Mouse (Mus musculus) hindbrain, embryonic 11.5 days (tissue): ENCODE results near the gene Dguok. TPM values are rescaled to one million over a fixed set of nuclear protein-coding genes. Genes with fewer than 3 reads are reported as not detected.

Experiments
- ATAC-seq: fragments of 200-750 bp; cut with Nextera tagmentation; 2 replicates; pipeline ENCODE4 v1.8.0; 2017; ENCODE audit warnings: mild to moderate bottlenecking, moderate TSS enrichment, moderate library complexity; ENCODE audit not compliant: low FRiP score
- DNase-seq: peaks from one replicate; pipeline ENCODE4 v3.0.0-alpha.2; 2015; ENCODE audit warnings: low spot score
- H3K27ac ChIP-seq: fragments of 300-500 bp; sonication (generic); 2 replicates; pipeline ENCODE4 v1.5.1; 2014; ENCODE audit warnings: mild to moderate bottlenecking, low read depth, low read length
- H3K27me3 ChIP-seq: fragments of 300-500 bp; sonication (generic); 2 replicates; pipeline ENCODE4 v1.6.1; 2014; ENCODE audit warnings: mild to moderate bottlenecking, low read length, moderate library complexity, mixed read lengths; ENCODE audit not compliant: control insufficient read depth, insufficient read depth
- H3K36me3 ChIP-seq: fragments of 300-500 bp; sonication (generic); 2 replicates; pipeline ENCODE4 v1.6.1; 2014; ENCODE audit warnings: mild to moderate bottlenecking, low read length, moderate library complexity, mixed read lengths; ENCODE audit not compliant: control insufficient read depth, insufficient read depth
- H3K4me1 ChIP-seq: fragments of 300-500 bp; sonication (generic); replicated peaks from 2 replicates; pipeline ENCODE4 v1.6.1; 2014; ENCODE audit warnings: low read length, mixed read lengths; ENCODE audit not compliant: control insufficient read depth, insufficient read depth
- H3K4me2 ChIP-seq: fragments of 300-500 bp; sonication (generic); replicated peaks from 2 replicates; pipeline ENCODE4 v1.6.1; 2014; ENCODE audit warnings: mild to moderate bottlenecking, low read depth, low read length
- H3K4me3 ChIP-seq: fragments of 300-500 bp; sonication (generic); 2 replicates; pipeline ENCODE4 v1.5.1; 2014; ENCODE audit warnings: low read depth, low read length
- H3K9ac ChIP-seq: fragments of 300-500 bp; sonication (generic); 2 replicates; pipeline ENCODE4 v1.6.1; 2014; ENCODE audit warnings: low read depth, low read length
- H3K9me3 ChIP-seq: fragments of 300-500 bp; sonication (generic); 2 replicates; pipeline ENCODE4 v1.6.1; 2016; ENCODE audit warnings: low read length; ENCODE audit not compliant: control insufficient read depth
- WGBS: fragments of 180-500 bp; shearing (Covaris S2); extraction: QIAGEN DNeasy Blood & Tissue Kit; methylation state at CpG from one replicate; pipeline ENCODE4 v1.1.7; 2014; 5-methylcytosine and 5-hydroxymethylcytosine counted together
- polyA plus RNA-seq: library from polyadenylated mRNA; unstranded; fragments of >200 nt; fragmentation: Nextera tagmentation; extraction: Ambion mirVana; gene quantifications from 2 replicates; pipeline ENCODE4 v1.2.1, GENCODE M21; 2014

Dguok gene
- polyA plus RNA-seq, 1 experiment from 2014 or later = 65.7 TPM

DNA sequence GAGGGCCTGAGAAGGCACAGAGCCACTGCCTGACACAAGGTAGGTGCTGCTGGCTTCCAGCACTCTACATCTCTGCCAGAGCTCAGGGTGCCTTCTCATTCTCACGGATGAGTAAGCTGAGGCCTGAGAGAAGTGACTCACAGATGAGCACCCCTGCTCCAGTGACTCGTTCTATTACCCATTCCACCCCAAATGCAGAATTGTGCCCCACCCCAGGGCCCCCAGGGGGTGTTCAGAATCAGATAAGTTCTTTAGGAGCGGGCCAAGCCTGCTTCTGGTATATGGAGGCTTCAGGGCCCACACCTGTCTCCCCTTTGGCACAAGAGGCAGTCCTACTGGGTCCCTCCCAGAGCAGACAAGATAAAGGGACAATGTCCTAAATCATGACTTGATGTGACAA lies 64.1 kb downstream of the Dguok start:
- WGBS = 40% methylated on average over 3 of the region's 3 CpGs

DNA sequence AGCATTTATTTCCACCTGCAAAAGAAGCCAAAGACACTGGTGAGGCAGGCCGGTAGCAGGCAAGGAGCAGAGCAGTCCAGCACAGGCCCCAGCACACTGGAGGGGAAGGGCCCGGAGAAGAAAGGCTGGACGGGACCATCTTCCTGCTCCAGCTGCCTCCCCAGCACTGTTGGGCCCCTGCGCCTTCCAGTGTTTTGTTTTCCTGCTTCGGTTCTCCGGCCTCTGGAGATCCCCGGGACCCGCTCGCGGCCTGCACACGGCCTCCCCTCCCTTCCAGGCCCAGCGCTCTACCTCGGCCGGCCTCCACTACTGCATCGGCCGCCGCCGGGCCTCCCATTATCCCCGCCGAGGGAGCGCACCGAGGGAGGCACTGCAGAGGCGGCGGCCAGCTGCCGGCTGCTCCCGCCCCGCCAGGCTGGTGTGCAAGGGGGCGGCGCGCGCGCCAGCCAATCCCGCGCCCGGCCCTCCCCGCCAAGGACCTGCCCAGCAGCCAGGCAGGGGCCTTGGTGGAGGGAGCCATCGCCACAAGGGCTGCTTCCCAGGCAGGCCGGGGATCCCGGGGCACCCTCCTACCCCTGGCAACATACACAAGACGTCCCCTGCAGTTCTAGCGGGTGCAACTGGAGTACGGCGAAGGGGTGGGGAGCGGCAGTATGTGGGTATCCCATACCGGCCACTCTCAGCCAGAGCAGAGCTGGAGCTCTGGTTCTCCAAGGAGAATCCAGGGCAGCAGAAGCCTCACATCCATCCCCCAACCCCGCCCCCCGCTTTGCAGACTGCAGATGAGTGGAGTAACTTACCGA lies 65.3 kb downstream of the Dguok start:
- Histone ChIP-seq H3K9ac (peak overlapping the region; percentile 93), H3K36me3 (no peaks in the 10 kb centered on the region), H3K4me2 (peak overlapping the region; percentile 80), H3K27me3 (no peaks in the 10 kb centered on the region), H3K4me1 (peaks cover 28% of the 10 kb centered on the region), H3K4me3 (peak overlapping the region; percentile 78), H3K27ac (peak overlapping the region; percentile 97), H3K9me3 (no peaks in the 10 kb centered on the region)
- ATAC-seq (peak; percentile 88), DNase-seq (peak; percentile 90)
- WGBS = 0% methylated on average over 47 of the region's 48 CpGs

More for the DNA sequence above, 64.1 kb downstream of the Dguok start:
- ATAC-seq (no peak), DNase-seq (no peak)
- no peaks in the 10 kb centered on the region for H3K9me3 ChIP-seq
- no peak overlapping the region for H3K27ac ChIP-seq
- H3K36me3 ChIP-seq = no peaks in the 10 kb centered on the region
- no peak overlapping the region for H3K4me3 ChIP-seq
- H3K9ac ChIP-seq = 0 out of 2 replicates have a peak overlapping the region, but pooled peaks have one; percentile 19
- H3K27me3 ChIP-seq = no peaks in the 10 kb centered on the region
- peak overlapping the region; percentile 80; the same call in 1 of the 2 replicates for H3K4me2 ChIP-seq
- H3K4me1 ChIP-seq = peaks cover 28% of the 10 kb centered on the region

- Histone ChIP-seq H3K27me3 (no peaks in the 10 kb centered on the region), H3K9ac (peak overlapping the region; percentile 93), H3K36me3 (no peaks in the 10 kb centered on the region), H3K4me1 (peaks cover 31% of the 10 kb centered on the region), H3K27ac (peak overlapping the region; percentile 97), H3K4me3 (peak overlapping the region; percentile 78), H3K4me2 (peak overlapping the region; percentile 80), H3K9me3 (no peaks in the 10 kb centered on the region)
- ATAC-seq (peak; percentile 64), DNase-seq (peak; percentile 82)
- WGBS = 2% methylated on average over 26 of the region's 26 CpGs
These were observed 66.1 kb downstream of the Dguok start for GRCm38 (mm10) chr6:83440510-83441258.

GRCm38 (mm10) chr6:83440197-83440509 lies 66.6 kb downstream of the Dguok start:
- Histone ChIP-seq H3K9me3 (no peaks in the 10 kb centered on the region), H3K27me3 (no peaks in the 10 kb centered on the region), H3K4me2 (peak overlapping the region; percentile 80), H3K4me3 (peak overlapping the region; percentile 78), H3K36me3 (no peaks in the 10 kb centered on the region), H3K27ac (peak overlapping the region; percentile 97), H3K4me1 (peaks cover 34% of the 10 kb centered on the region), H3K9ac (peak overlapping the region; percentile 93)
- no peak for DNase-seq
- 20% methylated on average over 3 of the region's 3 CpGs for WGBS
- ATAC-seq = no peak

DNA sequence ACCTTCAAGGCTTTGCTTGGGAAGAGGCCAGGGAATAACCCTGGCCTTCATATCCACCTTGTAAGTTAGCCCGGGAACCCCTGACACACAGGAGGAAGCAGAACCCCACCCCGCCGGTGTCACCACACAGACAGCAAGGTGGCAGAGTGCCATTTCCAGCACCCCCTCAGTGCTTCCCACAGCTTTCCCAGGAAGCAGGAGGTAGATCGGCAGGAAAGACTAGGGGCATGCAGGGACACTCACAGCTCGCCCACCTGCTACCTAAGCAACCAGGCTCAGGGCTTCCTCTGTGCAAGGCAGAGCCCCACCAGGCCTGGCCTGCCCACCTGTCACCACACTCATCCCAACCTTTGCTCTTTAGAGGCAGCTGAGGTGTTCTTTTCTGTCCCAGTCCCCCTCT lies 67.0 kb downstream of the Dguok start:
- Histone ChIP-seq H3K9me3 (no peaks in the 10 kb centered on the region), H3K36me3 (no peaks in the 10 kb centered on the region), H3K4me2 (peak overlapping the region; percentile 80), H3K27ac (0 out of 2 replicates have a peak overlapping the region, but pooled peaks have one; percentile 97), H3K9ac (no peak overlapping the region; the same call in 1 of the 2 replicates), H3K4me1 (peaks cover 36% of the 10 kb centered on the region), H3K27me3 (no peaks in the 10 kb centered on the region), H3K4me3 (peak overlapping the region; percentile 78)
- ATAC-seq (no peak), DNase-seq (no peak)
- WGBS = 74% methylated on average over 4 of the region's 5 CpGs

DNA sequence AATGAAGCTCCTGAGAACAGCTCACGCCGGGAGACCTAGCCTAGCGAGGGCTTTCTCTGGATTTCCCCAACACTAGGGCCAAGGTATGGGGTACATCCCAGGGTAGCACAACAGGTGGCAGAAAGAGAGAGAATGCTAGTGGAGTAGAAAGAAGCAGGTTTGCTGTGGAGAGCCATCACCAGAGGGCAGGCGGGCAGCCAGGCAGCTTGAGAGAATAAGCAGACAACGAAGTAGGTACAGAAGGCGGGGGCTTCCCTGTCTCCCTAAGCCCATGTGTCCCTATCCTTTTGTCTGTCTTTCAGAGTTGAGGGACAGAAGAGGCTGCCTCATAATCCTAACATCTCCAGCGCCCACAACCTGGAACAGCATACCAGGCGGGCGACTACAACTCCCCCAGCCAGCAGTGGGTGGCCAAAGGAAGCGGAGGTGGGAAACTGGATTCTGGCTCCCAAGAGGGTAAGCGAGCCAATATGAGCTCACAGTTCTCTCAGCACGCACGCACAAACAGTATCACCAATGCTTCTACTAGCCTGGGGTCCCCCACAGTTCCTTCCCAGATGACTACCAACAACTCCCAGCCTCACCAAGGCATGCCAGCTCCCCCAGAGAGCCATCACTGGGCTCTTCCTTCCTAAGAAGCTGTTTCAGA lies 67.5 kb downstream of the Dguok start:
- Histone ChIP-seq H3K4me2 (peak overlapping the region; percentile 80), H3K27me3 (no peaks in the 10 kb centered on the region), H3K27ac (0 out of 2 replicates have a peak overlapping the region, but pooled peaks have one; percentile 97), H3K9me3 (no peaks in the 10 kb centered on the region), H3K36me3 (no peaks in the 10 kb centered on the region), H3K9ac (no peak overlapping the region), H3K4me1 (peaks cover 36% of the 10 kb centered on the region), H3K4me3 (peak overlapping the region; percentile 78; the same call in 1 of the 2 replicates)
- ATAC-seq (no peak), DNase-seq (no peak)
- 79% methylated on average over 13 of the region's 13 CpGs for WGBS

- H3K4me2 ChIP-seq = no peak overlapping the region; the same call in 1 of the 2 replicates
- H3K4me1 ChIP-seq = peaks cover 31% of the 10 kb centered on the region
- H3K9ac ChIP-seq = no peak overlapping the region
These were observed 68.2 kb downstream of the Dguok start for GRCm38 (mm10) chr6:83438584-83438983.

GRCm38 (mm10) chr6:83437802-83438201 lies 69.0 kb downstream of the Dguok start:
- DNase-seq (no peak), ATAC-seq (no peak)
- 51% methylated on average over 3 of the region's 3 CpGs for WGBS
- H3K27me3 ChIP-seq = no peaks in the 10 kb centered on the region
- H3K4me3 ChIP-seq = no peak overlapping the region
- H3K9ac ChIP-seq = no peak overlapping the region
- H3K4me1 ChIP-seq = peaks cover 29% of the 10 kb centered on the region
- H3K27ac ChIP-seq = no peak overlapping the region
- H3K36me3 ChIP-seq = no peaks in the 10 kb centered on the region
- no peak overlapping the region for H3K4me2 ChIP-seq
- H3K9me3 ChIP-seq = no peaks in the 10 kb centered on the region

More at GRCm38 (mm10) chr6:83438584-83438983, 68.2 kb downstream of the Dguok start:
- H3K36me3 ChIP-seq = no peaks in the 10 kb centered on the region
- H3K9me3 ChIP-seq = no peaks in the 10 kb centered on the region
- no peak overlapping the region for H3K27ac ChIP-seq
- 87% methylated on average over 3 of the region's 3 CpGs for WGBS
- DNase-seq (no peak), ATAC-seq (no peak)
- H3K4me3 ChIP-seq = no peak overlapping the region
- no peaks in the 10 kb centered on the region for H3K27me3 ChIP-seq
